Mouse (Mus musculus) cortical plate, adult 2 months (tissue): Measurements from ENCODE around the gene Adamtsl4.

ENCODE experiments used
- CTCF ChIP-seq: fragments of 200-500 bp; IDR thresholded peaks from 2 replicates; pipeline ENCODE4 v1.5.1; 2011; ENCODE audit warnings: mild to moderate bottlenecking, control low read depth, low read length; ENCODE audit not compliant: insufficient read depth; ENCODE audit errors: extremely low read depth
- POLR2A ChIP-seq: fragments of 200-500 bp; IDR thresholded peaks from 2 replicates; pipeline ENCODE4 v1.6.1; 2011; ENCODE audit warnings: mild to moderate bottlenecking, low read length, control low read depth; ENCODE audit not compliant: insufficient read depth; ENCODE audit errors: extremely low read depth

- no peak for TF ChIP-seq POLR2A
- TF ChIP-seq CTCF: no peak
Measured at GRCm38 (mm10) chr3:95655437-95655836, 32.3 kb downstream of the Adamtsl4 start.
